ENCODE assay signal across 26 mouse cellular contexts in genomic region chr11:121085181-121085580, GRCm38 (mm10). TPM values are rescaled to one million over a fixed set of nuclear protein-coding genes. Genes with fewer than 3 reads are reported as not detected.
DNase-seq lines count a peak whose midpoint lies in the region; ATAC-seq and TF ChIP-seq lines count a peak whose summit lies in the region.
"Had no signal": no experiment of that assay in that cellular context is flagged by ENCODE, and none has a peak within 500 bp of the region (broad histone marks: within the 10 kb centered on the region; RNA-seq: fewer than 3 reads in every experiment).

No protein-coding gene starts in this region.

- POLR2A ChIA-PET in Patski (lab: Charles Lee) = interaction anchor here (0.7 kb wide), 1 partner anchor 174 kb away, joined by 3 read pairs; no protein-coding TSS in a partner anchor

- no peaks in the 10 kb centered on the region for H3K9me3 ChIP-seq in kidney, postnatal 0 days (replicated peaks; ENCODE audit: low read length)
- H3K9me3 ChIP-seq in liver, embryonic 15.5 days (replicated peaks) = no peaks in the 10 kb centered on the region
- H3K9me3 ChIP-seq in stomach, embryonic 16.5 days (replicated peaks; ENCODE audit: control insufficient read depth, low read length) = no peaks in the 10 kb centered on the region
- H3K9me3 ChIP-seq: embryonic facial prominence, embryonic 10.5 days; forebrain, embryonic 12.5 days; hindbrain, embryonic 12.5 days; lung, embryonic 15.5 days; midbrain, embryonic 13.5 days had no signal

- H3K36me3 ChIP-seq in kidney, postnatal 0 days (ENCODE audit: insufficient read depth, low read length) = no peaks in the 10 kb centered on the region
- H3K36me3 ChIP-seq in liver, embryonic 15.5 days (replicated peaks) = no peaks in the 10 kb centered on the region
- H3K36me3 ChIP-seq in stomach, embryonic 16.5 days (ENCODE audit: control insufficient read depth, insufficient read depth, low read length) = no peaks in the 10 kb centered on the region
- H3K36me3 ChIP-seq: embryonic facial prominence, embryonic 10.5 days; forebrain, embryonic 12.5 days; hindbrain, embryonic 12.5 days; lung, embryonic 15.5 days; midbrain, embryonic 13.5 days had no signal

- no peak overlapping the region for H3K9ac ChIP-seq in kidney, postnatal 0 days (ENCODE audit: low read depth, low read length)
- H3K9ac ChIP-seq in liver, embryonic 15.5 days = no peak overlapping the region
- no peak overlapping the region for H3K9ac ChIP-seq in stomach, embryonic 16.5 days (ENCODE audit: low read length)
- H3K9ac ChIP-seq: forebrain, embryonic 12.5 days; hindbrain, embryonic 12.5 days; lung, embryonic 15.5 days; midbrain, embryonic 13.5 days had no signal

- WGBS in kidney, postnatal 0 days = 57% methylated on average over 5 of the region's 5 CpGs
- 51% methylated on average over 5 of the region's 5 CpGs for WGBS in liver, embryonic 15.5 days (ENCODE audit: insufficient replicate concordance)
- WGBS in stomach, embryonic 16.5 days = 38% methylated on average over 5 of the region's 5 CpGs

- DNase-seq in kidney, postnatal 0 days (ENCODE audit: low spot score) = peak; percentile 31
- DNase-seq in kidney, postnatal 4 days = no peak
- DNase-seq in Patski (ENCODE audit: low read depth, low spot score) = peak; percentile 48
- no peak for DNase-seq in retina, postnatal 1 day
- DNase-seq: cerebellum, adult 9-10 months; gastrocnemius, adult 2 months; heart, postnatal 10 days; layer of hippocampus, adult 9-11 months; right cerebral cortex, postnatal 25 days; thymus, postnatal 14 days had no signal

- H3K4me1 ChIP-seq in kidney, postnatal 0 days (replicated peaks; ENCODE audit: insufficient read depth, low read length) = 0 out of 2 replicates have a peak, but pooled peaks cover 3% of the 10 kb centered on the region
- peaks cover 16% of the 10 kb centered on the region; the same call in 1 of the 2 replicates for H3K4me1 ChIP-seq in liver, embryonic 15.5 days (replicated peaks)
- peaks cover 10% of the 10 kb centered on the region for H3K4me1 ChIP-seq in stomach, embryonic 16.5 days (ENCODE audit: control insufficient read depth, insufficient read depth, low read length)
- H3K4me1 ChIP-seq: embryonic facial prominence, embryonic 10.5 days; forebrain, embryonic 12.5 days; hindbrain, embryonic 12.5 days; lung, embryonic 15.5 days; midbrain, embryonic 13.5 days had no signal

- in situ Hi-C loops in Patski (cut with MboI; ENCODE audit: low pct_unique_long_range_greater_than_20kb) = no loop called here

- TF ChIP-seq CTCF in kidney, postnatal 0 days (IDR thresholded peaks at IDR 0.05; ENCODE audit: low read depth) = no peak
- no peak for TF ChIP-seq CTCF in Patski (IDR thresholded peaks at IDR 0.05)

- CTCF ChIA-PET in Patski (lab: Charles Lee) = no interaction called here

- H3K27me3 ChIP-seq in kidney, postnatal 0 days (ENCODE audit: insufficient read depth, low read length) = no peaks in the 10 kb centered on the region
- no peaks in the 10 kb centered on the region for H3K27me3 ChIP-seq in Patski
- no peaks in the 10 kb centered on the region for H3K27me3 ChIP-seq in liver, embryonic 15.5 days
- H3K27me3 ChIP-seq in stomach, embryonic 16.5 days (ENCODE audit: control insufficient read depth, insufficient read depth, low read length) = no peaks in the 10 kb centered on the region
- H3K27me3 ChIP-seq: forebrain, embryonic 12.5 days; hindbrain, embryonic 12.5 days; lung, embryonic 15.5 days; midbrain, embryonic 13.5 days had no signal

- H3K4me2 ChIP-seq in kidney, postnatal 0 days (ENCODE audit: low read length) = no peak overlapping the region
- no peak overlapping the region for H3K4me2 ChIP-seq in liver, embryonic 15.5 days
- no peak overlapping the region for H3K4me2 ChIP-seq in stomach, embryonic 16.5 days (ENCODE audit: low read depth, low read length)
- H3K4me2 ChIP-seq: forebrain, embryonic 12.5 days; heart, embryonic 11.5 days; hindbrain, embryonic 12.5 days; lung, embryonic 15.5 days; midbrain, embryonic 13.5 days had no signal

- ATAC-seq in kidney, postnatal 0 days (replicated peaks; ENCODE audit: low FRiP score, low read depth) = peak; percentile 62
- peak; percentile 44 for ATAC-seq in Patski
- ATAC-seq in liver, embryonic 15.5 days (ENCODE audit: insufficient read depth) = no peak
- peak; percentile 65 for ATAC-seq in stomach, embryonic 16.5 days (ENCODE audit: insufficient read depth, low FRiP score)
- no peak for ATAC-seq in erythroid progenitor cell, adult 5-6 weeks (replicated peaks; ENCODE audit: low FRiP score, poor library complexity, severe bottlenecking)
- ATAC-seq: inflammation-experienced regulatory T-cells, adult 6 months; midbrain, embryonic 13.5 days had no signal

- no peak overlapping the region for H3K4me3 ChIP-seq in kidney, postnatal 0 days (replicated peaks; ENCODE audit: low read depth, low read length)
- H3K4me3 ChIP-seq in liver, embryonic 15.5 days (replicated peaks) = no peak overlapping the region
- no peak overlapping the region for H3K4me3 ChIP-seq in stomach, embryonic 16.5 days (replicated peaks; ENCODE audit: low read length)
- H3K4me3 ChIP-seq: embryonic facial prominence, embryonic 10.5 days; forebrain, embryonic 12.5 days; gastrocnemius, adult 2 months; hindbrain, embryonic 12.5 days; lung, embryonic 15.5 days; midbrain, embryonic 13.5 days had no signal

- H3K27ac ChIP-seq in kidney, postnatal 0 days = peak overlapping the region; percentile 38; the same call in 1 of the 2 replicates
- H3K27ac ChIP-seq in liver, embryonic 15.5 days (replicated peaks) = 0 out of 2 replicates have a peak overlapping the region, but pooled peaks have one; percentile 21
- peak overlapping the region; percentile 68; the same call in 1 of the 2 replicates for H3K27ac ChIP-seq in stomach, embryonic 16.5 days (ENCODE audit: low read length)
- H3K27ac ChIP-seq: embryonic facial prominence, embryonic 10.5 days; forebrain, embryonic 12.5 days; gastrocnemius, adult 2 months; hindbrain, embryonic 12.5 days; lung, embryonic 15.5 days; midbrain, embryonic 13.5 days had no signal

RNA-seq across cellular contexts. Expression of gene Sectm1a, which starts 4.2 kb away (rescaled TPM):
- 0.63 and 0.73 TPM in 2 replicates for polyA plus RNA-seq in kidney, postnatal 0 days (2015; fragmentation: Nextera tagmentation; extraction: Ambion mirVana)
- 0.13 TPM for polyA plus RNA-seq in Patski (2021)
- 0.68 and 1.7 TPM in 2 replicates for polyA plus RNA-seq in liver, embryonic 15.5 days (2015; fragmentation: Nextera tagmentation; extraction: Ambion mirVana)
- 0.99 and 1.3 TPM in 2 replicates for polyA plus RNA-seq in stomach, embryonic 16.5 days (2015; fragmentation: Nextera tagmentation; extraction: Ambion mirVana)
- not detected in 2 replicates for total RNA-seq in erythroid progenitor cell, adult 5-6 weeks (2015; ENCODE audit: low replicate concordance)
- not detected in 2 replicates for total RNA-seq in erythroid progenitor cell, adult 5-6 weeks (2017; ENCODE audit: low replicate concordance)
- total RNA-seq: common myeloid progenitor, adult 5-6 weeks; gastrocnemius, adult 2 months; heart, postnatal 10 days; left cerebral cortex, adult 8-10 months had no signal
- polyA plus RNA-seq: embryonic facial prominence, embryonic 10.5 days; forebrain, embryonic 12.5 days; heart, embryonic 11.5 days; hindbrain, embryonic 12.5 days; inflammation-experienced regulatory T-cells, adult 6 months; limb, embryonic 11.5 days; midbrain, embryonic 13.5 days; neural tube, embryonic 14.5 days had no signal

RNA-seq across cellular contexts. Expression of gene Sectm1b, which starts 21.8 kb away (rescaled TPM):
- 2.0 and 2.4 TPM in 2 replicates for polyA plus RNA-seq in kidney, postnatal 0 days (2015; fragmentation: Nextera tagmentation; extraction: Ambion mirVana)
- polyA plus RNA-seq in Patski (2021) = 1.9 TPM
- 0.08 and 0.23 TPM in 2 replicates for polyA plus RNA-seq in liver, embryonic 15.5 days (2015; fragmentation: Nextera tagmentation; extraction: Ambion mirVana)
- 3.1 and 5.2 TPM in 2 replicates for polyA plus RNA-seq in stomach, embryonic 16.5 days (2015; fragmentation: Nextera tagmentation; extraction: Ambion mirVana)
- not detected in 2 replicates for total RNA-seq in erythroid progenitor cell, adult 5-6 weeks (2015; ENCODE audit: low replicate concordance)
- not detected in 2 replicates for total RNA-seq in erythroid progenitor cell, adult 5-6 weeks (2017; ENCODE audit: low replicate concordance)
- total RNA-seq: common myeloid progenitor, adult 5-6 weeks; gastrocnemius, adult 2 months; heart, postnatal 10 days; left cerebral cortex, adult 8-10 months had no signal
- polyA plus RNA-seq: embryonic facial prominence, embryonic 10.5 days; forebrain, embryonic 12.5 days; heart, embryonic 11.5 days; hindbrain, embryonic 12.5 days; inflammation-experienced regulatory T-cells, adult 6 months; limb, embryonic 11.5 days; lung, embryonic 15.5 days; midbrain, embryonic 13.5 days; neural tube, embryonic 14.5 days; testis, adult 2 months had no signal

RNA-seq across cellular contexts. Expression of gene Tex19.2, which starts 33.3 kb away (rescaled TPM):
- 0.05 TPM in 1 of 2 replicates, not detected in the other for polyA plus RNA-seq in kidney, postnatal 0 days (2015; fragmentation: Nextera tagmentation; extraction: Ambion mirVana)
- not detected for polyA plus RNA-seq in Patski (2021)
- 0.06 and 0.07 TPM in 2 replicates for polyA plus RNA-seq in liver, embryonic 15.5 days (2015; fragmentation: Nextera tagmentation; extraction: Ambion mirVana)
- not detected in 2 replicates for polyA plus RNA-seq in stomach, embryonic 16.5 days (2015; fragmentation: Nextera tagmentation; extraction: Ambion mirVana)
- total RNA-seq in erythroid progenitor cell, adult 5-6 weeks (2015; ENCODE audit: low replicate concordance) = not detected in 2 replicates
- not detected in 2 replicates for total RNA-seq in erythroid progenitor cell, adult 5-6 weeks (2017; ENCODE audit: low replicate concordance)
- total RNA-seq: adrenal gland, adult 18-20 months; common myeloid progenitor, adult 5-6 weeks; gastrocnemius, adult 2 months; heart, postnatal 10 days; left cerebral cortex, adult 8-10 months had no signal
- polyA plus RNA-seq: embryonic facial prominence, embryonic 10.5 days; forebrain, embryonic 12.5 days; heart, embryonic 11.5 days; hindbrain, embryonic 12.5 days; inflammation-experienced regulatory T-cells, adult 6 months; limb, embryonic 11.5 days; lung, embryonic 15.5 days; midbrain, embryonic 13.5 days; neural tube, embryonic 14.5 days had no signal

RNA-seq across cellular contexts. Expression of gene Cd7, which starts 46.0 kb away (rescaled TPM):
- 0.16 and 0.23 TPM in 2 replicates for polyA plus RNA-seq in kidney, postnatal 0 days (2015; fragmentation: Nextera tagmentation; extraction: Ambion mirVana)
- not detected for polyA plus RNA-seq in Patski (2021)
- polyA plus RNA-seq in liver, embryonic 15.5 days (2015; fragmentation: Nextera tagmentation; extraction: Ambion mirVana) = 0.70 and 0.97 TPM in 2 replicates
- 2.2 and 2.3 TPM in 2 replicates for polyA plus RNA-seq in stomach, embryonic 16.5 days (2015; fragmentation: Nextera tagmentation; extraction: Ambion mirVana)
- total RNA-seq in erythroid progenitor cell, adult 5-6 weeks (2015; ENCODE audit: low replicate concordance) = 4.0 and 13.0 TPM in 2 replicates
- total RNA-seq in erythroid progenitor cell, adult 5-6 weeks (2017; ENCODE audit: low replicate concordance) = 1.2 TPM in 1 of 2 replicates, not detected in the other
- total RNA-seq: gastrocnemius, adult 2 months had no signal
- polyA plus RNA-seq: embryonic facial prominence, embryonic 10.5 days; forebrain, embryonic 12.5 days; heart, embryonic 11.5 days; hindbrain, embryonic 12.5 days; limb, embryonic 11.5 days; neural tube, embryonic 14.5 days had no signal

Comparison
In these comparisons a context has a peak if more than half of its experiments do, and no peak if none do; other contexts are left out.
1. DNase-seq: peak in kidney, postnatal 0 days (single experiment) and Patski (single experiment); none in kidney, postnatal 4 days (0 of 2) and retina, postnatal 1 day (single experiment).
2. ATAC-seq: peak in kidney, postnatal 0 days (single experiment), Patski (single experiment) and stomach, embryonic 16.5 days (single experiment); none in liver, embryonic 15.5 days (single experiment) and erythroid progenitor cell, adult 5-6 weeks (single experiment).
3. Peak in every context shown above with its lines, with median percentiles within 50 percentile points of each other: H3K27ac ChIP-seq.